Mouse (Mus musculus) common myeloid progenitor, adult 5-6 weeks (primary cell): ENCODE measurements around the gene Arhgap22. TPM values are rescaled to one million over a fixed set of nuclear protein-coding genes. Genes with fewer than 3 reads are reported as not detected.

Experiments
- ATAC-seq: replicated peaks from 2 replicates; pipeline ENCODE4 v1.8.0; 2016; ENCODE audit warnings: low read depth, mild to moderate bottlenecking, moderate TSS enrichment, inconsistent platforms; ENCODE audit not compliant: poor library complexity, severe bottlenecking
- total RNA-seq: library from RNA; stranded (forward); fragments of 200-1000, 187-1606 nt; gene quantifications from 2 replicates; pipeline ENCODE4 v1.2.3, GENCODE M21; 2017

Arhgap22 gene
- total RNA-seq, 1 experiment from 2014 or later = 0.09 TPM

- no peak for ATAC-seq
Observed at GRCm38 (mm10) chr14:33320856-33321255, 107.0 kb downstream of the Arhgap22 start.

- peak; percentile 46 for ATAC-seq
Observed at GRCm38 (mm10) chr14:33322661-33323088, 108.8 kb downstream of the Arhgap22 start.

DNA sequence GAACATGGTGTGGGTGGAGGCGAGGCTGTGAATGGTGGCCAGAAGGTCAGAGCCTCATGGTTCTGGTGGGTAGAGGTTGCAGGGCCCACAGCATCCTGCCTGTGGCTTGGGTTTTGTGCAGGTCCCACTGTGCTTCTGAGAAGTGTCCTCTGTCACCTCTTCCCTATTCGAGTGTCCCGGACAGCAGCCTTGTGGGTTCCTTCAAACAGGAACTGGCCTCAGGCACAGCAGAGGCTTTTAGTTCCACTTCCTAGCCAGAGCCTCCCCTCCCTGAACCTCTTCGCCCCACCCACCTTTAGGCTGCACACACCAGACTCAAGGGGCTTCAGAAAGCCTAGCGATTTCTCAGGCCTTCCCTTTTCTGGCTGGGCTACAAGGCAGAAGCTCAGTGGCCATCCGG, 110.7 kb downstream of the Arhgap22 start:
- ATAC-seq = peak; percentile 85

GRCm38 (mm10) chr14:33328369-33328768, 114.5 kb downstream of the Arhgap22 start:
- ATAC-seq = no peak

DNA sequence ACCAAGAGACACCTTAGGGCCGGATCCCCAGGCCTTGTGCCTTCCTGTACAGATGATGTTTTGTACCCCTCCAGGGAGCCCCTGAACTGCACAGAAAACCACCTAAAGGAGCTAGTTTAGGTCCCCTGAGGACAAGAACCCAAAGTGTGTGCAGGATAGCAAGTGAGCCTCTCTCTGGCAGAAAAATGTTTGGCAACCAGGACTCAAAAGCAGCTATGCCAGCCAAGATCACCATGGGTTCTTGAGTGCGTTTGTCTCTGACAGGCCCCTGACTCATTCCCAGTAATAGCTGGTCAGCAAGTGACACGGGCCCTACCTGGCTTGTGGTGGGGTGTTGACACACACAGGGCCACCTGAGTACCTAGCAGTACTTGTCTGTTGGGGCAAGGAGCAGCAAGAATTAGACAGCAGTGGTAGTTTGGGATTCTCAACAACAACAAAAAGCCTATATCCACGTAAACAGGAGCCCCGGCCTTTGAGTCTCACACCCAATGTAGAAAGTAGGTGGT, 115.5 kb downstream of the Arhgap22 start:
- no peak for ATAC-seq

GRCm38 (mm10) chr14:33330986-33331385, 117.2 kb downstream of the Arhgap22 start:
- ATAC-seq = 0 out of 2 replicates have a peak, but pooled peaks have one; percentile 41

GRCm38 (mm10) chr14:33331627-33332026, 117.8 kb downstream of the Arhgap22 start:
- no peak for ATAC-seq

- peak; percentile 67 for ATAC-seq
Observed at GRCm38 (mm10) chr14:33333833-33334232, 120.0 kb downstream of the Arhgap22 start.

DNA sequence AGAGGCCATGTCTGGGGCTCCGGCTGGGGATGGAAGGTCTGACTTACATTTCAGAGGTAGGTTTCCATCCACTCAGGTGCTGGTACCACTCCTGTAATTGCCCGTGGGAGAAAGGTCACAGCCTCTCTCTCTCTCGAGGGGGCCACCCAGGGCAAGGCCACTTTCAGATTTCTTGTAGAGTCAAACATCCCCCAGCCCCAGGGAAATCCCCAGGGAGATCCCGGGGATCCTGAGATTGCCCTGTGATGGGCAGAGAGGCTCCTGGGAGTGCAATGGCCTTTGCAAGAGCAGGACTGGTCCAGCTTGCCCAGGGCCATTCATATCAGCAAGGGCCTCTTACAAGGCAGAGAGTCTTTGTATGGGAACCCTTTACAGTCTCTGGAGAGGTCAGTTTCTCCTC, 120.6 kb downstream of the Arhgap22 start:
- no peak for ATAC-seq

- no peak for ATAC-seq
Observed at GRCm38 (mm10) chr14:33335733-33336132, 121.9 kb downstream of the Arhgap22 start.

DNA sequence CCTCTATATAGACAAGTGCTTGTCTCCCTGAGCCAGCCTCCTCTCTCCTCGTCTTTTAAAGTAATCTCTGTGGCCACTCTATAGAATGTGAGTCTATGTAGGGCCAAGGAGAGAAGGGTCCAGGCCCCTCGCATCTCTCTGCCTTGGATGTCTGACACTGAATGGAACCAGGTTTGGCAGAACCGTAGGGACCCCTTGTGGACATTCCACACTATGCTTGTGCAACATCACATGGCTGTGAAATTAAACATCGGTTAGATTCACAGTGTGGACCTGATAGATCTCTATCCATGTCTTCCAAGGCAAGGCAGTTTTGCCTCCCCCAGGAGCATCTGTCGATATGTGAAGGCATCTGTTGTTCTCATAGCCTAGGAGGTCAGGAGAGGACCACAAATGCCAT, 124.9 kb downstream of the Arhgap22 start:
- ATAC-seq = 0 out of 2 replicates have a peak, but pooled peaks have one; percentile 52

- ATAC-seq = no peak
Observed at GRCm38 (mm10) chr14:33343131-33343725, 129.4 kb downstream of the Arhgap22 start.

- ATAC-seq = no peak
Observed at GRCm38 (mm10) chr14:33346546-33346945, 132.7 kb downstream of the Arhgap22 start.

DNA sequence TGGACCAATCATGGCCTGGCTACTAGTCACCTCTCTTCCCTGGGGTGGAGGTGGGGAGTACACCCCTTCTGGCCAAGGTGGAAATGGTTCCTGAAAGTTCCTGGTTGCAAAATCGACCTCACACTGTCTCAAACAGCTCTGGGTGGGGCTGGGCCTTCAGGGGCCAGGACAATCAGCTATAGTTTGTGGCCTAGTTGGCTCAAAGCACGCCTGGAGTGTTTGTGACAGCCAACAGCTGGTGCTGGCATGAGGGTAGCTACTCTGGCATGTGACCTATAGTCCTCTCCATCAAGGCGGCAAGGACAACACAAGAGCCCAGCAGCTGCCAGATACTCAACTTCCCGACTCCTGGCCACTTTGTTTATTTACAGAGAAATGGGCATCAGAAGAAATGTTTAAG, 133.9 kb downstream of the Arhgap22 start:
- ATAC-seq = no peak

- ATAC-seq = no peak
Observed at GRCm38 (mm10) chr14:33348146-33348545, 134.3 kb downstream of the Arhgap22 start.

DNA sequence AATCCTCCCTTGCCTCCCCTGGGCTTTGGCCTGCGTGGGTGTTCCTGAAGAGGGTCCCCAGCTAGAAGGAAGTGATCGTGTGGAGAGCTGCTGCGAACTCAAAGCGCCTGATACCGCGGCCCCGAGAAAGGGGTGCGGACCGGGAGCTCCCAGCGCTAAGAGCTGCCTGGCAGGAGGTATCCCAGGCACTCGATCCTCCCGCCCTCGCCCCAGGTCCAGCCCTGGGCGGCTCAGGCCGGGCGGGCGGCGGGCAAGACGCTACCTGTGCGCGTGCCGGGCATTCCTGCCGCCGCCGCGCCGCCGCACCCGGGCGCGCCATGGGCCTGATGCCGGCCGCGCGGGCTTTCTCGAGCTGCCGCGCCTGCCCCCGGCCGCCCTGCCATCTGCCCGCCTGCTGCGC, 137.2 kb downstream of the Arhgap22 start:
- no peak for ATAC-seq

GRCm38 (mm10) chr14:33351984-33352722, 138.3 kb downstream of the Arhgap22 start:
- ATAC-seq = peak; percentile 66

GRCm38 (mm10) chr14:33352890-33353289, 139.1 kb downstream of the Arhgap22 start:
- no peak for ATAC-seq

DNA sequence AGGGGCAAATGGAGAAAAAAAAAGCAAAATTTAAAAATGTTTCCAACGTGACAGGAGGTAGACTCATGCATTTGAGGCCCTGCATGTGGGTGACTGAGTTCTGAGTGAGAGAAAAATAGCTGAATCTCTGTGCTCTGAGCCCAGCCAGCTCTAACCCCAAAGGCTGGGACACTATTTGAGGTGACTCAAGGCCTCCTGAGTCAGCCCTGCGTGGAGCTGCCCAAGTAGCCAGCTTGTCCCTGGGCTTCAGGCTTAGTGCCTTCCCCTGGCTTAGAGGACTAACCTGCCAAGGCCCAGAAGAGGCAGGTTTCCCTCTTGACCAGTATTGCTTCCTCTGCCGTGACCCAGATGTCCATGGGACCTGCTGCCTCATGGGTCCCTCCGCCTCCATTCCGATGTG, 141.4 kb downstream of the Arhgap22 start:
- ATAC-seq = no peak

- ATAC-seq = no peak
Observed at GRCm38 (mm10) chr14:33357600-33358368, 144.0 kb downstream of the Arhgap22 start.

- ATAC-seq = no peak
Observed at GRCm38 (mm10) chr14:33358891-33359290, 145.1 kb downstream of the Arhgap22 start.
